Mouse (Mus musculus) heart, adult 2 months (tissue): Measurements from ENCODE around the gene Ankrd33b. TPM values are rescaled to one million over a fixed set of nuclear protein-coding genes. Genes with fewer than 3 reads are reported as not detected.
A peak's percentile ranks its signal among the peaks of the same experiment; 100 is the strongest.

Experiments used
- DNase-seq, 2 experiments: peaks; one replicate each; pipeline ENCODE4 v3.0.0; 2021
- H3K27ac ChIP-seq: fragments of 200-600 bp; 2 replicates; pipeline ENCODE4 v1.8.1; 2022
- H3K27me3 ChIP-seq: fragments of 200-500 bp; 2 replicates; pipeline ENCODE4 v1.6.1; 2012; ENCODE audit warnings: mild to moderate bottlenecking, low read length, inconsistent platforms, mixed read lengths; ENCODE audit not compliant: control insufficient read depth, insufficient read depth
- H3K36me3 ChIP-seq: fragments of 200-500 bp; 2 replicates; pipeline ENCODE4 v1.6.1; 2012; ENCODE audit warnings: low read length, inconsistent platforms; ENCODE audit not compliant: control insufficient read depth, insufficient read depth
- H3K4me1 ChIP-seq: fragments of 200-500 bp; 2 replicates; pipeline ENCODE4 v1.6.1; 2011; ENCODE audit warnings: low read length; ENCODE audit not compliant: control insufficient read depth, insufficient read depth
- H3K4me3 ChIP-seq: fragments of 200-600 bp; 2 replicates; pipeline ENCODE4 v1.8.1; 2022
- H3K79me2 ChIP-seq: fragments of 200-500 bp; replicated peaks from 2 replicates; pipeline ENCODE4 v1.6.1; 2012; ENCODE audit warnings: mild to moderate bottlenecking, inconsistent platforms, low read length, moderate library complexity, mixed read lengths; ENCODE audit not compliant: control insufficient read depth, insufficient read depth
- H3K9ac ChIP-seq: fragments of 200-500 bp; 2 replicates; pipeline ENCODE4 v1.6.1; 2012; ENCODE audit warnings: low read depth, mild to moderate bottlenecking, control low read depth, inconsistent platforms, low read length, mixed read lengths
- CTCF ChIP-seq: fragments of 200-600 bp; IDR thresholded peaks from 2 replicates; pipeline ENCODE4 v1.8.1; 2022; ENCODE audit warnings: antibody characterized with exemption, mild to moderate bottlenecking, moderate library complexity
- EP300 ChIP-seq: fragments of 200-500 bp; IDR thresholded peaks from 2 replicates; pipeline ENCODE4 v1.6.1; 2011; ENCODE audit warnings: low read depth, low read length, control low read depth; ENCODE audit not compliant: insufficient read depth
- POLR2A ChIP-seq: fragments of 200-500 bp; IDR thresholded peaks from 2 replicates; pipeline ENCODE4 v1.6.1; 2011; ENCODE audit warnings: mild to moderate bottlenecking, low read depth, low read length, control low read depth; ENCODE audit not compliant: insufficient read depth
- WGBS: fragments of 180-500 bp; shearing (Covaris S2); methylation state at CpG from one replicate; pipeline ENCODE4 v1.1.7; 2018; 5-methylcytosine and 5-hydroxymethylcytosine counted together
- intact Hi-C: fragments of 180-260 bp; cut with DNase I; formaldehyde crosslinking; loops from one replicate; pipeline ENCODE4 v1.15.1; 2025
- polyA plus RNA-seq: library from polyadenylated mRNA; depleted of rRNA; stranded (reverse); fragments of >200 nt; gene quantifications from 2 replicates; pipeline ENCODE4 v1.2.3, GENCODE M21; 2012
- total RNA-seq, 2 experiments: library from RNA; stranded (reverse); gene quantifications; 2 replicates each; pipeline ENCODE4 v1.2.3; 2021

The Ankrd33b gene
- total and polyA plus RNA-seq, 3 experiments: 7.8 to 32.8 (median 28.6) TPM

DNA sequence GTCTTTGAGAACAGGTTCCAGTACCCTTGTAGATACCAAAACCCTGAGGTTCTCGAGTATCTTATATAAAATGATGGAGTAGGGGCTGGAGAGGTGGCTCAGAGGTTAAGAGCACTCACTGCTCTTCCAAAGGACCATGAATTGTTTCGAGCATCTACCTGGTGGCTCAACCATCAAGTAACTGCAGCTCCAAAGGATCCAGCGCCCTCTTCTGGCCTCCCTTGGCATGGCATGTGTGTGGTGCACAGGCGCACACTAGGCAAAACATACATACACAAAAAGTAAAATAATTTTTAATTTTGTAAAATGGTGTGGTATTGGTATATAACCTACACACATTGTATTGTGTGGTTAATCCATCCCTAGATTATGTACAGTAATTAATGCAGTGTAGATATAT, 43.8 kb downstream of the Ankrd33b start:
- no peak overlapping the region for H3K9ac ChIP-seq
- no peak overlapping the region for H3K4me3 ChIP-seq
- peaks cover 4% of the 10 kb centered on the region; the same call in 1 of the 2 replicates for H3K4me1 ChIP-seq
- H3K27ac ChIP-seq: no peak overlapping the region
- intact Hi-C loops: no loop called here
- H3K36me3 ChIP-seq: no peaks in the 10 kb centered on the region
- H3K79me2 ChIP-seq: no peaks in the 10 kb centered on the region
- DNase-seq: no peak
- no peak for TF ChIP-seq EP300
- TF ChIP-seq CTCF: peak; percentile 67
- TF ChIP-seq POLR2A: no peak
- WGBS: 85% methylated on average over 4 of the region's 4 CpGs
- no peaks in the 10 kb centered on the region for H3K27me3 ChIP-seq

DNA sequence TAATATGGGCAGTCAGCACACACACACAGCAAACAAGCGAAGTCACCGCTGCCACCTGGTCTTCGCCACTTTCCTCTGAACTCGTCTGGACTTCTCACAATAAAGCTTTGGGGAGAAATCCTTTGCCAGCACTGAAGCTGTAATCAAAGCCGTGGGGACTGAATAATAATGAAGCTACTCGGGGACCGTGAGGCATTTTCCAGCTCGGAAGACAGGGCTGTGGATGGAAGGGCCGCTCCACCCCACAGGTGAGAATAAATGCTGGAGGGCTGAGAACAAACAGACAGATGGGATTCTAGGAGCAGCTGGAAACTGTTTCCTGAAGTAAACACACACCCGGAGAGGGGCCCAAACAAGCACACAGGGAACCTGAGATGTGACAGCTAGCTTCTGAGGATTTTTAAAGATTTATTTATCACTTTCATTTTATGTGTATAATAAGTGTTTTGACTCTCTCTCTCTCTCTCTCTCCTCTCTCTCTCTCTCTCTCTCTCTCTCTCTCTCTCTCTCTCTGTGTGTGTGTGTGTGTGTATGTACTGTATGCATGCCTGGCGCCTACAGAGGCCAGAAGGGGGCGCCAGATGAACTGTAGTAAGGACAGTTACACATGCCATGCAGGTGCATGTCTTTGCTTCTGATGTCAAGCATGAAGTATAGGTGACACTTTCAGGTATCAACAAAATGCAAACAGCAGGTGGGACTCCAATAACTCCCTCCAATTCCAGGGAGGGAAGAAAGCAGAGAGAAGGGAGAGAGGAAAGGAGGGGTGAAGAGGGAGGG, 46.7 kb downstream of the Ankrd33b start:
- H3K79me2 ChIP-seq: no peaks in the 10 kb centered on the region
- no peak overlapping the region for H3K9ac ChIP-seq
- no peaks in the 10 kb centered on the region for H3K36me3 ChIP-seq
- H3K4me1 ChIP-seq: peaks cover 5% of the 10 kb centered on the region
- H3K27me3 ChIP-seq: no peaks in the 10 kb centered on the region
- TF ChIP-seq POLR2A (no peak), CTCF (no peak; the same call in 1 of the 2 replicates), EP300 (no peak)
- intact Hi-C loops: no loop called here
- no peak overlapping the region for H3K4me3 ChIP-seq
- WGBS: 85% methylated on average over 12 of the region's 12 CpGs
- H3K27ac ChIP-seq: no peak overlapping the region
- DNase-seq: no peak

DNA sequence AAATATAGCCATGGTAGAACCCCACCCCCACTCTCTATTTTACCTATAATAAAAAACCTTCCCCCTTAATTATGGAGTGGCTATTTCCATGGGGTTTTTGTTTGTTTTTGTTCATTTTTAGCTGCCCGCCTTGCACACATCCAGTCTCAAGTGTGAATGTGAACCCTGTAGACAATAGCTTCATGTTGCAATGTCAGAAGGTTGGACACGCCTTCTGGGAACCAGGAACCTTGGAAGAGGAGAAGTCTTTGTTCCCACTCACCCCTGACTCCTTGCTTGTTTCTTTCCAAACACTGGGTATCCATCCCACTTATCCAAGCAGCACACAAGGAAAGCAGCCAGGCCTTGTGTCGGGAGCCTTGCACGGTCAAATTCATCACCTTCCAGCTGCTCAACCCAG, 48.5 kb downstream of the Ankrd33b start:
- 67% methylated on average over 4 of the region's 4 CpGs for WGBS
- Histone ChIP-seq H3K79me2 (no peaks in the 10 kb centered on the region), H3K36me3 (no peaks in the 10 kb centered on the region), H3K4me3 (no peak overlapping the region), H3K27ac (no peak overlapping the region), H3K9ac (no peak overlapping the region), H3K27me3 (no peaks in the 10 kb centered on the region), H3K4me1 (peaks cover 1% of the 10 kb centered on the region)
- TF ChIP-seq CTCF: no peak
- TF ChIP-seq EP300: no peak
- TF ChIP-seq POLR2A: no peak
- intact Hi-C loops: no loop called here
- DNase-seq: no peak

DNA sequence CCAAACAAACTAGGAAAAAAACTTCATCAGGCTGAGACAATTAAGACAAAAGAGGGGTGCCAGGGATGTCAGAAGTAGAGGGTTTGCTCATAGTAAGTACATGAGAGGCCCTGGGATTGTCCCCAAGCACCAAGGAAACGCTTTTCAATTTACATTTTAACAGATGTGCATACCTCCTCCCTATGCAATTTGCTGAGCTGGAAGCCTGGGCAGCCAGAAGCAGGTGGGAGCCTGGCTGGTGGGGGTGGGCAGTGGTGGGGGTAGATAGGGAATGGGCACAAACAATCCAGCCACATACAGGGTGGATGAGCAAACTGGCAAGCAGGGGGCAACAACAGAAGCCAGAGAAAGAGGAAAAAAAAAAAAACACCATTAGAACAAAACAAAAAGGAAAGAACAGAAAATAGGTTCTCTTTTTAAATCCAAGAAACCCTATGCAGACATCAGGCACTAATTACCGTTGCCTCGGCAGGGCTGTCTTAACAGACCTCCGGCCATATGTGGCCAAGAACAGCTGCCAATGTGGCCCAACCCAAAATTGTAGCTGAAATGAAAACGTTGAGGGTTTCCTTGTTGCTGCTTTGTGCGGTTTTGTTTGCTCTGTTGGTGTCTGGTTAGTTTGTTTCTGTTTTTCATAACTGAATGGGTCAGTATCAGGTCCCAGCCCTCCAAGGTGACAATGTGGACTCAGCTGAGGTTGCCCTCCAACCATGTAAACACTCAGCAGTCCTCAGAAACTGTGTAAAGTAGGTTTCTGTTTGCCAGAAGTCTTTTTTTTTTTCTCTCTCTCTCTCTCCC, 49.2 kb downstream of the Ankrd33b start:
- TF ChIP-seq POLR2A: no peak
- TF ChIP-seq CTCF: no peak
- TF ChIP-seq EP300: no peak
- Histone ChIP-seq H3K4me1 (peaks cover 1% of the 10 kb centered on the region), H3K4me3 (no peak overlapping the region), H3K27ac (no peak overlapping the region), H3K9ac (no peak overlapping the region), H3K36me3 (no peaks in the 10 kb centered on the region), H3K79me2 (no peaks in the 10 kb centered on the region), H3K27me3 (no peaks in the 10 kb centered on the region)
- intact Hi-C loops: no loop called here
- 60% methylated on average over 6 of the region's 6 CpGs for WGBS
- DNase-seq: no peak

DNA sequence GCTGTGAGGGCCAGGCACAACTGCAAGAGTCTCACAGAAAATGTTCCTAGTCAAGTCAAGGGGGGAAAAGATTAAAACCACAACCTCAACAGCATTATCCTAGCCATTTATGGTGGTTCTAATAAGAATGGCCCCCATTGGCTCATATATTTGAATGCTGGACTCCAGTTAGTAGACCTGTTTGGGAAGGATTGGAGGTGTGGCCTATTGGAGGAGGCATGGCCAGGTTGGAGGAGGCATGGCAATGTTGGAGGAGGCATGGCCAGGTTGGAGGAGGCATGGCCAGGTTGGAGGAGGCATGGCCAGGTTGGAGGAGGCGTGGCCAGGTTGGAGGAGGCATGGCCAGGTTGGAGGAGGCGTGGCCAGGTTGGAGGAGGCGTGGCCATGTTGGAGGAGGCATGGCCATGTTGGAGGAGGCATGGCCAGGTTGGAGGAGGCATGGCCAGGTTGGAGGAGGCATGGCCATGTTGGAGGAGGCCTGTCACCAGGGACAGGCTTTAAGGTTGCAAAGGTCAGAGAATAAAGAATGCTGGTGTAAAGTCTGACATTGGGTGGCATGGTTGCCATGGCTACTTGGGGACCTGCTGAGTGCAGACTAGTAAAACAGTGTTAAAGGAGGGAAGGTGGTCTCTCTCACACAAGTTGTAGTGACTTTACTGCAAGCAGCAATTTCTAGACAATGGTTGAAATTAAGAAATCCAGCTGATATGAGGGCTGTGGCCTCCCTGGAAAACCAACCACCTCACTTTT, 50.3 kb downstream of the Ankrd33b start:
- no peak overlapping the region for H3K27ac ChIP-seq
- intact Hi-C loops: no loop called here
- no peak overlapping the region for H3K4me3 ChIP-seq
- H3K4me1 ChIP-seq: peaks cover 1% of the 10 kb centered on the region
- no peaks in the 10 kb centered on the region for H3K27me3 ChIP-seq
- no peak for TF ChIP-seq POLR2A
- TF ChIP-seq CTCF: no peak
- no peak for TF ChIP-seq EP300
- 92% methylated on average over 3 of the region's 3 CpGs for WGBS
- H3K9ac ChIP-seq: no peak overlapping the region
- no peak for DNase-seq
- H3K79me2 ChIP-seq: no peaks in the 10 kb centered on the region
- H3K36me3 ChIP-seq: no peaks in the 10 kb centered on the region
